Mouse (Mus musculus): Measurements from ENCODE around the gene Pdzd2.

Gene Pdzd2

GRCm38 (mm10) chr15:12518370-12518973, 221.3 kb downstream of the Pdzd2 start:
- DNase-seq, result no peak

- no peak for DNase-seq
Observed at GRCm38 (mm10) chr15:12517314-12517813, 222.4 kb downstream of the Pdzd2 start.

GRCm38 (mm10) chr15:12515272-12515844, 224.4 kb downstream of the Pdzd2 start:
- DNase-seq, result no peak

GRCm38 (mm10) chr15:12513526-12513925, 226.2 kb downstream of the Pdzd2 start:
- DNase-seq, result no peak

- no peak for DNase-seq
Observed at GRCm38 (mm10) chr15:12508765-12509377, 230.9 kb downstream of the Pdzd2 start.

- DNase-seq, result no peak
Observed at GRCm38 (mm10) chr15:12507523-12507922, 232.2 kb downstream of the Pdzd2 start.

- no peak for DNase-seq
Observed at GRCm38 (mm10) chr15:12506514-12506913, 233.2 kb downstream of the Pdzd2 start.

GRCm38 (mm10) chr15:12506085-12506484, 233.6 kb downstream of the Pdzd2 start:
- DNase-seq, result no peak

- DNase-seq, result no peak
Observed at GRCm38 (mm10) chr15:12505556-12505955, 234.2 kb downstream of the Pdzd2 start.

- no peak for DNase-seq
Observed at GRCm38 (mm10) chr15:12503907-12504306, 235.8 kb downstream of the Pdzd2 start.

GRCm38 (mm10) chr15:12501924-12502548, 237.7 kb downstream of the Pdzd2 start:
- DNase-seq, result no peak

- no peak for DNase-seq
Observed at GRCm38 (mm10) chr15:12500674-12501073, 239.1 kb downstream of the Pdzd2 start.

- DNase-seq, result no peak
Observed at GRCm38 (mm10) chr15:12494084-12494483, 245.6 kb downstream of the Pdzd2 start.

GRCm38 (mm10) chr15:12493258-12493657, 246.5 kb downstream of the Pdzd2 start:
- DNase-seq, result no peak

- no peak for DNase-seq
Observed at GRCm38 (mm10) chr15:12490969-12491368, 248.8 kb downstream of the Pdzd2 start.

GRCm38 (mm10) chr15:12490527-12490926, 249.2 kb downstream of the Pdzd2 start:
- no peak for DNase-seq

GRCm38 (mm10) chr15:12488316-12488715, 251.4 kb downstream of the Pdzd2 start:
- no peak for DNase-seq

- DNase-seq, result no peak
Observed at GRCm38 (mm10) chr15:12481261-12481660, 258.5 kb downstream of the Pdzd2 start.

- DNase-seq, result no peak
Observed at GRCm38 (mm10) chr15:12480369-12480768, 259.4 kb downstream of the Pdzd2 start.

- no peak for DNase-seq
Observed at GRCm38 (mm10) chr15:12479326-12479725, 260.4 kb downstream of the Pdzd2 start.

- no peak for DNase-seq
Observed at GRCm38 (mm10) chr15:12473596-12473995, 266.1 kb downstream of the Pdzd2 start.

GRCm38 (mm10) chr15:12472646-12473045, 267.1 kb downstream of the Pdzd2 start:
- no peak for DNase-seq

GRCm38 (mm10) chr15:12470900-12471838, 268.6 kb downstream of the Pdzd2 start:
- DNase-seq, result no peak

Data from thymus, adult 18-20 months (tissue).